Mouse (Mus musculus) CH12F3 (cell line): ENCODE results near the gene Dnajc12.
"Not testable (repeated sequence)": the region's sequence is repeated elsewhere in the genome, so short reads cannot be mapped to it uniquely, and the experiment has no call there.

Experiments used
- in situ Hi-C: fragments of 300-500 bp; cut with MboI; formaldehyde crosslinking; loops from 2 replicates; pipeline ENCODE4 v1.14.3; 2020; ENCODE audit warnings: low sequenced_read_pairs

The Dnajc12 gene

DNA sequence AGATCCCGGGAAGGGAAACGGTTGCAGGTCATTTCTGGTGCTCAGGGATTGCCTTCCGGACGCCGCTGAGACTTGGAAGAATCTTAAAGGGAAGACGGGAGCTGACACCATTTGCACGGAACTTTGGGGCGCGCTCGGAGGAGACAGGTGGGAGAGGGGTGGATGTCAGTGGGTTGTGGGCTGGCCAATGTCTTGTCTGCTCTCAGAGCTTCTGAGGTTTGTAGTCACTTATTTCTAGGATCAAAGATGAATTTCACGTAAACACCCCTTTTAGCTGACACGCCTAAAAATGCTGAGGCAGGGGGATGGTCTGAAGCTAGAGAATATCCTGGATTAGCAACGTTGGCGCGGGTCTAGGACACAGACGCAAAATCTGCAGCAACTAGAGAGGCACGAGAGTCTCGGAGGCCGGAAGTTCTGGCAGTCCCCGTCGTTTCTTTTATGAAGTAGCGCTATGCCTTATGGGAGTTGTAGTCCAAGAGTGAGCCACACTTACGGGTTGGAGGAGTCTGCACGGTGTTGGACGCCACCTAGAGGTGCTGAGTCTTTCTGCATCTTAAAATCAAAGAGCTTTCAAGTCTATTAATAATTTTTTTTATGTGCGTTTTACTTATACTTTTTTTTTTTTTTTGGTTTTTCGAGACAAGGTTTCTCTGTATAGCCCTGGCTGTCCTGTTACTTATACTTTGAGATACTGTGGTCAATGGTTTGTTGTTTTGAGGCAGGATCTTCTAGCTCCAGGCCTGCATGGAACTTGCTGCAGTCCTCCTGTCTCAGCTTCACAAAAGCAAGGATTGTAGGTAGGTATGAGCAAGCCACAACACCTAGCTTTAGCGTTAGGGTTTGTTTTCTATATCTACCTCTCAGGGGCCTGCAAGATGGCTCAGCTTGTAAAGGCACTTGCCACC, at the start of gene Dnajc12:
Dnajc12 (plus strand) TSS at position 72 of the 908 bp plus-strand sequence.
- in situ Hi-C loops = no loop called here

DNA sequence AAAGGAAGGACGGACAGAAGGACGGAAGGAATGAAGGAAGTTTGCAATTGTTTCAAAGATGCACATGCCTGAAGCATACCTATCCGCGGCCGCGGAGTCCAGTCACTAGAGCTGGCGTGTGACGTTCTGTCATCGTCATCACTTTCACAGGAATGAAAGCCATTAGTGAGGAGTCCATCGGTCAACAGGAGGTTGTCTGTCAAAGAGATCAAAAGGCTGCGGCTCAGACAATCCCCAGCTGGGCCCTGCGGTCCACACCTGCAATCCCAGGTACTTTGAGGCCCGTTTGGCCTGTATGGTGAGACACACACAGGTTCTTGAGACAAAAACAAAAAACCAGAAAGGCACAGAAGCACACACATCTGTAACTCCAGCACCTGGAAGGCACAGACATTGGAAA, 45.3 kb upstream of the Dnajc12 start:
- in situ Hi-C loops = no loop called here

DNA sequence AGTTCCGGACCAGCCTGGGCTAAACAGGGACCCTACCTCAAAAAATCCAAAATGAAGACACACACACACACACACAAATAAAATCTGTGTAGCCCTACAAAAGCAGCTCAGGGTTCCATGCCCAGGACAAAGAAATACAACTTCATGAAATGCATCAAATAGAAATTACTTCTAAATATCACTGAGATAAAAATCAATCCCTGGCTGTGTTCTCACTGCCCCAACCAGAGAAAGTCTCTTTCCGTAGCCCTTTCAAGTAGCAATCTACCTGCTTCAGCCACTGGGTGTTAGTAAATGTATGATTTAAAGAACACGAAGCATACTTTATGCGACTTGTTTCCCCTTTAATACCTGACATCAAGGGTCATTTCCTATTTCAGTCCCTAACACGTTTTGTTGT, 44.9 kb upstream of the Dnajc12 start:
- in situ Hi-C loops = no loop called here

DNA sequence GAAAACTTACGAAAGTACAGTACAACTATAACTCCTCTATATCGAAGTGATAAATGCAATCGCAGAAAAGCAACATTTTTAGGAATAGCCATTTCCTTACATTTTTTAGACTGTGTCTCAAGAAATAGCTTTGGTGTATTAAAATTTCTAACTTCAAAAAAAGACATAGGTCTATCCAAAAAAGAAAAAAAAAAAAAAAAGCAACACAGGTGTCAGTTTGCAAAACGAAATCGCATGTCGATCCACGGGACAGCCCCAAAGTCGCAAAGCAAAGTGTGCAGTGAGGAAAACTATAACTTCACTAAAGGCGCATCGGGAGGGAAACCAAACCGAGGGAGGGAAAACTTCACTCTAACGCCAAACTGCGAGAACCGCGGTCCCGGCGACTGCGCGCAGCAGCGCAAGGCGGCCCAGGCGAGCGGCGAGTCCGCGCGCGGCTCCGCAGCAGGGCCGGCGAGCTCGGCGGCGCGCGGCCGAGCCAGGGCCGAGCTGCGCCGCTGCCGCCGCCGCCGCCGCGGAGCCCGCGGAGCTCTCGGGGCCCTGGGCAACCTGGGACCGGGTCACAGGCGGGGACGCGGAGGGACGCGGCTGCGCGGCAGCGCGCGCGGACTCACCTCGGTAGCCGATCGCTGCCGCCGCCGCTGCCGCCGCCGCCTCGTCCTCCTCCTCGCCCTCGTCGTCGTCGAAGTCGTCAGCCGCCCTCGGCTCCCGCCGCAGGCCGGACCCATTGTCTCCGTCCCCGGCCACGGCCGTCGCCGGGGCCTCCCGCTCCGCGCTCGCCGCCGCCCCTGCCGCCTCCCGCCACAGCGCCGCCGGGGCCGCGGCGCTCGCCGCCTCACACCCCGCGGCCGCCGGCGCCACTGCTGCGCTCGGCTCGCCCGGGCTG, 44.0 kb upstream of the Dnajc12 start:
- in situ Hi-C loops = no loop called here

DNA sequence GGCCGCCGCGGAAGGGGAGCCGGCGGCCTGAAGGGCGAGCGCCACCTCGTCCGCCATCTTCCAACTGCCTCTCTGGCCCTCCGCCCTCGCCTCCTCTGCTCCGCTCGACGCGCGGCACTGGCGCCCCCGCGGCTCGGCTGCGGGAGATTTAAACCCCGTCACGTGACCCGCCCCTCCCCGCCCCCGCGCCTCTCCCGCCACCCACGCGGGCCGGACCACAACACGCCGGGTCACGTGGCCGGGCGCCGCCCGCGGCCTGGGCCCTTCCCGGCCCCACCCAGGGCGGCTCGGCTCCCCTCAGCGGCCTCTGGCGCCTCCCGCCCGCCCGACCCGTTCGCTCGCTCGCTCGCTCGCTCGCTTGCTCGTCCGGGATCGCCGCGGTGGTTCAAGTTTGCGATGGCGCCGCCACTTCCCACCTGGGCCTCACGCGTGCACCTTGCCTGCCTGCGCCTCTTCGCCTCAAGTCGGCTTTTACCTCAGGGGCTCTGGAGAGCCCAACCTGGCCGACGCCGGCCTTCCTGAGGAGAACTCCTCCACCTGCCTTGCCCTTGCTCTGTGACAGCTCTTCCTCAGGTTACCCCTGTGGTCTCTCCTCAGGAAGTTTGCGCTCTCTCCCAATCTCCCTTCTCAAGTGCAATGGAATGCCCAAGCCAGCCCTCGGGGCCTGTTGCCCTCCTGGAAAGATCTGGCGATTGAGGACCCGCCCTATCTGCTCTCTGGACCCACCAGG, 43.2 kb upstream of the Dnajc12 start:
- in situ Hi-C loops = no loop called here

DNA sequence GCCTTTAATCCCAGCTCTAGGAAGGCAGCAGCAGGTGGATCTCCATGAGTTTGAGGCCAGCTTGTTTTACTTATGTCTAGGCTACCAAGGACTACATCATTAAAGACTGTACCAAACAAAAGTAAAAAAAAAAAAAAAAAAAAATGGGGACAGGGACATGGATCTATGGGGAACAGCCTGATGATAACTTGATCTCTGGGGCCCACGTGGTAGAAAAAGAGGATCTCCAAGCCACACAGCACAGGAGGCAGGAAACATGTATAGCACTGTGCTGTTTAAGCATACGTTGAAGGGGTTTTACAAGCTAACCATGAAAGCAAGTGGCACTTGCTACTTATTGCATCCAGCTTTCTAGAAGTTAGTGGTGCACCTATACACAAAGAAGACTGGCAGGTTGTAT, 40.9 kb upstream of the Dnajc12 start:
- in situ Hi-C loops = no loop called here

DNA sequence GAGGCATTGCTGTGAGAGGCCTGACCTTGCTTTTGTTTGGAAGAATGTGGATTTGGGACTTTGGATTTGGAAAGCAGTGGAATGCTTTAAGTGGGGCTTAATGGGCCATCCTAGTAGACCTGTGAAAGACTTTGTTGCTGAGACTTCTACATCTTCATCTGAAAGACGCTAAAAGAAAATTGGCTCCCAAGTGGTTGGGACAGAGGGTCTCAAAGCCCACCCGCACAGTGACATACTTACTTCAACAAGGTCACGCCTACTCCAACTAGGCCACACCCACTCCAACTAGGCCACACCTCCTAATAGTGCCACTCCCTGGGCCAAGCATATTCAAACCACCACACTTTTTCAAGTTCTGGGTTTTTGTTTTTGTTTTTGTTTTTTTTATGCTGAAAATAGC, 37.5 kb upstream of the Dnajc12 start:
- in situ Hi-C loops = no loop called here

DNA sequence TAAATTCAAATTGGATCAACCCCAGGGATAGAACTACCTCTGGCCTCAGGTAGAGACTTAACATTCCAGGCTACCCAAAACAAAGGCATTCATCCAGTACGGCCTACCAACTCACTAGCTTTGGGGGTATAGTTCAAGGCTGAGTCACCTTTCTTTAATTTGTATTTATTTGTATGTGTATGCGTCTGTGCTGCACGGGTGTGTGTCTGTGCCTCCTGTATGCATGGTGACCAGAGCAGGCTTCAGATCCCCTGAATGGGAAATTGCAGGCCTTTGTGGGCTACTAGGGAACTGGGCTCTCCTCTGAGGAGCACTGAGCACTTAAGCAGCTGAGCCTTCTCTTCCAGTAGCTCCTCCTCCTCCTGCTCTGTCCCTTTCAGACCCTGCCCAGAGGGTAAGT, 34.0 kb upstream of the Dnajc12 start:
- in situ Hi-C loops = no loop called here

DNA sequence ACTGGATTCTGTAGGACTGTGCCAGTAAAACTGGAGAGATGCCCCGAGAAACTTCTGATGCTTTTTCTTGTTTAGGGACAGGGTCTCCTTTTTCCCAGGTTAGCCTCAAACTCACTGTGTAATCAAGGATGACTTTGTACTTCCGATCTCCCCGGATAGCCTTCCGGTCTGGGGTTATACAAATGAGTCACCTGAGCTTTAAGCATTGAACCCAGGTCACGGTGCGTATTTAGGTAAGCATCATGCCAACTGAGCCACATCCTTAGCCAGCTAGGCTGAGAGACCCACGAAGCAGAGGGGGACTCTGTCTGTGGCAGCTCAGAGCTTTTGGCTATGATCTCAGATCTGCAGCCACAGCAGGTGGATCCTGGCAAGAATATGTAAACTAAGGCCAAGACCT, 31.6 kb upstream of the Dnajc12 start:
- in situ Hi-C loops = no loop called here

DNA sequence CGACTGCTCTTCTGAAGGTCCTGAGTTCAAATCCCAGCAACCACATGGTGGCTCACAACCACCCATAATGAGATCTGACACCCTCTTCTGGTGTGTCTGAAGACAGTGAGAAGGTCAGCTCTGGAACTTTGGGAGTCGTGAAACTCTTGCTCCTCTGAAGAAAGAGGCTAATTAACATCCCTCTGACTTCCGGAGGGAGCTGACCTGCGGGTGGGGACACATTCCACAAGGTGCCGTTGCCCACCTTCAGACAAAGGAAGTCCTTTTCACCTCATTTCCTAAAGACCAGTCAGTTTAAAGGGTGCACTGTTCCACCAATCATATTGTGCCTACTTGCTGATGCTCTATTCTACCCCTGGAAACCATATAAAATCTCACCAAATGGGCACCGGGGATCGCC, 31.1 kb upstream of the Dnajc12 start:
- in situ Hi-C loops = not testable (repeated sequence)

DNA sequence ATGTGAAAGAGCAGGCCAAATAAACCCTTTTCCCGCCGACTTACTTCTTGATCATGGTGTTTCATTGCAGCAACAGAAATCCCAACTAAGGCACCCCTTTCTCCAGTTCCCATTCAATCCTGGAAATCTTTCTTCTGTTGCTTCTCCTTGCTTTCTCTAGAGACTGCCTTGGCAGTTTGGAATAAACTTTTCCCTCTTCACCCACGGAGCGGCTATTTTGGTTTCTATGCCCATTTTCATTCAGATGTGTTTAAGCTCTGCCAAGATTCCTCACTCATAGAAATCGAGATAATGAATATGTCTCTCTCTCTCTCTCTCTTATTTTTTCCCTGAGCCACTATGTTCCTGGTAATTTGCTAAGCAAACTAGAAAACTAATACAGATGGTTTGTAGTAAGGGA, 30.1 kb upstream of the Dnajc12 start:
- in situ Hi-C loops = no loop called here

DNA sequence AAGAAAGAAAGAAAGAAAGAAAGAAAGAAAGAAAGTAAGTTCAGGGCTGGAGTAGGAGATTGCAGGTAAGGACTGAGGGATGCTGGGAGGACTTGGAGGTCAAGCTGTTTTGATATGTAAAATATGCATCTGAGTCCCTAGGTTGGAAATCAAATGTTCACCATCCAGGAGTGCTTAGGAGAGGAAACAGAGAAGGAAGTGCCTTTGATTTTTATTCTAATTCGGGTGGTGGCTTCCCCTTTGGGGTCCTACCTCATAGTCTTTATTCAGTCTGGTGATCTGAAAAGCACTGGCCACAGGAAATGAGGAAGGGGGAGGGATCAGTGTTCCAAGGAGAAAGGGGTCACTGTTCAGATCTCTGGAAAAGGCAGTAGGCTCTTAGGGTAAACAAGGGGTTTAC, 21.7 kb upstream of the Dnajc12 start:
- in situ Hi-C loops = no loop called here

DNA sequence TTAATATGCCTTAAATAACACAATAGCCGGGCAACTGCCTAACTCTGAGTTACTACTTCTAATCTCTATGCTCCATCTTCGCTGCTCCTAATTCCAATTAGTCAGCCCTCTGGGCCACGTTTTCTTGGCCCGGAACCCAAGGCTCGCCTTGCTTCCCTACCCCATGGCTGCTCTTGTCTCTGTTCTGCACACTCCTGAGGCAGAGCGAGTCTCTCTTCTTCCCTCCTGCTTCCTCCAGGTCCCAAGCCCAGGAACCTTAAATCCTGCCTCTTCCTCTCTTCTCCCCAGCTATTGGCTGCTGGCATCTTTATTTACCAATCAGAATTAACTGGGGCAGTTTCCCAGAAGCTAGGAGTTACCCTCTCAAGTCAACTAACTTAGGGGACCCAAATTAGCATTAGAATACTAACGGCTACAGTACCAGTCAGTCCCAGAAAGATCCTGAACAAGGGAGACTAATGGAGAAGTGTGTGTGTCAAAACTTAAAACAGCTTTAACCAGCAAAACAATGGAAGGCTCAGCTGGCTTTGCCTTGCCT, 16.3 kb upstream of the Dnajc12 start:
- in situ Hi-C loops = no loop called here

DNA sequence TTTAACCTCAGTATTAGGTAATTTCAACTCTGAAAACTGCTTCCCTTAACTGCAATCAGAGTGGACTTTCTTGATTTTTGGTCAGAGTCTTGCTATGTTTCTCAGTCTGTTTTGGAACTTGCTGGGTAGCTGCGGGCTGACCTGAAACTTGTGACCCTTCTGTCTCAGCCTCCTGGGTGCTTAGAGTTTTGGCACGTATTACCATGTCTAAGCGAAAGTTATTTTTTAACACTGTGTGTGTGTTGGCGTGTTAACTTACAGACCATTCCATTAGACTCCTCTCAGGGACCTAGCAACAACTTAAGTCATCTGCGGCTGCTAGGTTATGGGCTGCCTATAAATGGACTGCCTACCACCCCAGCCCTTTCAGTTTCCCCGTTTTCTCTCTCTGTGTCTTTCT, 14.9 kb upstream of the Dnajc12 start:
- in situ Hi-C loops = no loop called here

DNA sequence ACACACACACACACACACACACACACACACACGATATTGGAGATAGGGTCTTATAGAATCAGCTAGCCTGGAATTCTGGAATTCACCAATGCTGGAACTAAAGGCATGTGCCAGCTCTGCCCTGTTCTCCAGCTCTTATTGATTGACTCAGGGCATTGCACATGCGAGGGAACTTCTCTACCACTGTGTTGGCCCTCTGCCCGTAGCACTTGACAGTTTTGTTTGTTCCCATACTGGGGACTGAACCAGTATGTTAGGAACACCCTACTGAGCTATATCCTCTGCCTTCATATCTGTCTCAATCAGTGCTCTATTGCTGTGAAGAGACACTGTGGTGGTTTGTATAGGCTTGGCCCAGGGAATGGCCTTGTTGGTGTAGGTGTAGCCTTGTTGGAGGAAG, 14.2 kb upstream of the Dnajc12 start:
- in situ Hi-C loops = no loop called here

DNA sequence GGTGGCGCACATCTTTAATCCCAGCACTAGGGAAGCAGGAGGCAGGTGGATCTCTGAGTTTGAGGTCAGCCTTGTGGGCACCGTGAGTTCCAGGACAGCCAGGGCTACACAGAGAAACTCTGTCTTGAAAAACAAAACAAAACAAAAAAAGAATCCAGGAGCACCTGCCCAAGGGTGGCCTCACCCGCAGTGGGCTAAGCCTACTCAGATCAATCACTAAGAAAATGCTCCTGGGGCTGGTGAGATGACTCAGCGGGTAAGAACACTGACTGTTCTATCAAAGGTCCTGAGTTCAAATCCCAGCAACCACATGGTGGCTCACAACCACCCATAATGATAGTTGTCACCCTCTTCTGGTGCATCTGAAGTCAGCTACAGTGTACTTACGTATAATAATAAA, 5.9 kb upstream of the Dnajc12 start:
- in situ Hi-C loops = loop anchor here (10.0 kb wide), 1 partner anchor 62 kb away; no protein-coding TSS in a partner anchor

DNA sequence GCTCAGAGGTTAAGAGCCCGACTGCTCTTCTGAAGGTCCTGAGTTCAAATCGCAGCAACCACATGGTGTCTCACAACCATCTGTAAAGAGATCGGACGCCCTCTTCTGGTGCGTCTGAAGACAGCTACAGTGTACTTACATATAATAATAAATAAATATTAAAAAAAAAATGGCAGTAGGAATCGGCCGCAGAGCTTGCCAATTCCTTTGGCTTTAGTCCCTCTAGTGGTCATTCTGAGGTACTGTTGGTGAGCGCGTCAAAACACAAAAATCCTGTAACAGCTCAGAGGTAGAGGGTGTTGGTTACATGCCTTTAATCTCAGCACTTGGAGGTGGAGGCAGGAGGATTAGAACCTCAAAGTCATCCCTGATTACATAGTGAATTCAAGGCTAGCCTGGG, 4.8 kb upstream of the Dnajc12 start:
- in situ Hi-C loops = loop anchor here (10.0 kb wide), 1 partner anchor 63 kb away; no protein-coding TSS in a partner anchor

DNA sequence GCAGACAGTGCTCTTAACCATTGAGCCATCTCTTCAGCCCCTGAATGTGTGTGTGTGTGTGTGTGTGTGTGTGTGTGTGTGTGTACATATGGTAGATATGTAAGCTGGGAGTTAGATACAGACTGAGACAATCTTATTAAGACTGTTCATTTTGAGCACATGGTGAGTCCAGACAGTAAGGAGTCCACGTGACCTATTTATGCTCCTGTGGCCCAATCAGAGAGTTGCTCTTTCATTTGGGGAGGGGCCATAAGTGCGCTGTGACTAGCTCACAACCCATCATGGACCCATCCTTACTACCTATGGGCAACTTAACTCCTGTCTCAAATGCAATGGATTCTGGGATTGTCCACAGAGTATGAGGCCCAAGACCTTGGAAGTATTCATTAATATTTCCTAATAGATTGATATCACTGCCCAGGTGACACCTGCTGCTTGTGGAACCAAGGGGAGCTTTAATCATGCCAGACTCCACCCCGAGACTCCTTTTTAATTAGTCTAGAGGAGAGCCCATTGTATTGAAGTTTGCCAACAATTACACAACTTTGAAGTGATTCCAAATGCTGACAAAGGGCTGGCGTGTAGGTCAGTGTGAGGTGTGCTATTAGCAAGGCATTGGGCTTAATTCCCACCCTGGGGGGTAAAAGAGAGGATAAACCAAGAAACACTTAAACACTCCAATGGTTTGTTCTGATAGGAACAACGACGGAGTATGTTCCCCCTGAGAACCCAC, 3.1 kb upstream of the Dnajc12 start:
- in situ Hi-C loops = loop anchor here (10.0 kb wide), 1 partner anchor 64 kb away; no protein-coding TSS in a partner anchor

DNA sequence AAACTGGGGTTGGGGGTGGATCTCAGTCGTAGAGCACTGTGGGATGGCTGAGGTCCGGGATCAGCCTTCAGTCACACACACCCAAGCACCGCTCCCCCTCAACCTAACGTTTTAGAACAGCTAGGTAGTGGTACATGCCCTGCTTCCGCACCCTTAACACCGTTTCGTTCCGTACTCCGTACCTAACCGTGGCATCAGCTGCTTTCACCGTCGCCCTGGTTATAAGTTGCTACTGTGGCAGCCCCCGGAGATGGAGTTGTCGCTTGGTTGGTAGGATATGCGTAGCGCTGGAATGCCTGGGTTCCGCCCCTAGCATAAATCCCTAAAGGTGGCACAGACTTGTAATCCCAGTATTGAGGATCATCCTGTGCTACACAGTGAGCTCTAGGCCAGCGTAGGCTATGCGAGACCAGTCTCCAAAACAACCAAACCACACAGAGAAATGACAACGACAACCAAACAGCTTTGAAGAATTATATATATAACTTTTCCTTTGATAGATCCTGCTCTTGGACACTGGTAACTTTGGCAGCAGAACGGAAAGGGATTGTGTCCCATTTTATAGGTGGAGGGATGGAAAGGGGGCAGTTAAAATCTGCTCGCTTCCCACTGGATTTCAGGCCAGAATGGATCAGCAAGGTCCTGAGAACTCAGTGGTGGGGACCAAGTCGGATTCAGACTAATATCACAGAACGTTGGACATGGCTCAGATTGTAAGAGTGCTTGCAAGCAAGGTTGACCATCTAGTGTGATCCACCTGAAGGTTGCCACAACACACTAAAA, 554 bp upstream of the Dnajc12 start, which contains the start of gene Sirt1:
Sirt1 (minus strand) TSS at position 207 of the 783 bp plus-strand sequence.
- in situ Hi-C loops = no loop called here
